Mouse (Mus musculus): ENCODE results near the gene Dock6. TPM values are rescaled to one million over a fixed set of nuclear protein-coding genes. Genes with fewer than 3 reads are reported as not detected.

Dock6 gene
- polyA plus RNA-seq, 1 experiment from 2014 or later, result 35.8 TPM

- H3K9me3 ChIP-seq (ENCODE audit: low read length), result no peaks in the 10 kb centered on the region
- H3K36me3 ChIP-seq (ENCODE audit: insufficient read depth, low read length), result peaks cover 28% of the 10 kb centered on the region
- no peak overlapping the region for H3K27ac ChIP-seq (ENCODE audit: low read length)
- no peak overlapping the region for H3K4me2 ChIP-seq (replicated peaks; ENCODE audit: low read depth, low read length)
- H3K9ac ChIP-seq (replicated peaks; ENCODE audit: low read depth), result no peak overlapping the region
- DNase-seq (ENCODE audit: low spot score), result no peak
- no peaks in the 10 kb centered on the region for H3K4me1 ChIP-seq (ENCODE audit: insufficient read depth, low read depth, low read length)
- ATAC-seq, result no peak
- no peak overlapping the region for H3K4me3 ChIP-seq (ENCODE audit: low read depth, low read length)
- no peaks in the 10 kb centered on the region for H3K27me3 ChIP-seq (replicated peaks; ENCODE audit: insufficient read depth, low read length)
- TF ChIP-seq EP300 (IDR thresholded peaks at IDR 0.05) (no peak), CTCF (IDR thresholded peaks at IDR 0.05) (no peak)
- 89% methylated on average over 2 of the region's 2 CpGs for WGBS
These were observed 33.2 kb downstream of the Dock6 start for GRCm38 (mm10) chr9:21819181-21819729.

DNA sequence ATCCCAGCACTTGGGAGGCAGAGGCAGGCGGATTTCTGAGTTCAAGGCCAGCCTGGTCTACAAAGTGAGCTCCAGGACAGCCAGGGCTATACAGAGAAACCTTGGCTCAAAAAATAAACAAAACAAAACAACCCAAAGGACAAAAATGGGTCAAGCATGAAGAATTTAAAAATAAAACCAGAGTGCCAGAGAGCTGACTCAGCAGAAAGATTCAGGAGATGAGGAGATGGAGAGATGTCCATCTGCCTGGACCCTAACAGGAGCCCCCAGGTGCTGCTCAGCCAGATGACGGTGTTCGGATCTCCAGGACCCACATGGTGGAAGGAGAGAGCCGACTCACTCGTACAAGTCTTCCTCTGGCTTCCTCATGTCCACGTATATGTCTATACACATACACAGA, 33.9 kb downstream of the Dock6 start:
- H3K27ac ChIP-seq (ENCODE audit: low read length), result no peak overlapping the region
- no peak for ATAC-seq
- peaks cover 29% of the 10 kb centered on the region for H3K36me3 ChIP-seq (ENCODE audit: insufficient read depth, low read length)
- DNase-seq (ENCODE audit: low spot score), result no peak
- H3K4me2 ChIP-seq (replicated peaks; ENCODE audit: low read depth, low read length), result no peak overlapping the region
- no peaks in the 10 kb centered on the region for H3K4me1 ChIP-seq (ENCODE audit: insufficient read depth, low read depth, low read length)
- no peak for TF ChIP-seq CTCF (IDR thresholded peaks at IDR 0.05)
- no peak for TF ChIP-seq EP300 (IDR thresholded peaks at IDR 0.05)
- H3K9ac ChIP-seq (replicated peaks; ENCODE audit: low read depth), result no peak overlapping the region
- WGBS, result 94% methylated on average over 6 of the region's 6 CpGs
- H3K27me3 ChIP-seq (replicated peaks; ENCODE audit: insufficient read depth, low read length), result no peaks in the 10 kb centered on the region
- H3K4me3 ChIP-seq (ENCODE audit: low read depth, low read length), result no peak overlapping the region
- H3K9me3 ChIP-seq (ENCODE audit: low read length), result no peaks in the 10 kb centered on the region

DNA sequence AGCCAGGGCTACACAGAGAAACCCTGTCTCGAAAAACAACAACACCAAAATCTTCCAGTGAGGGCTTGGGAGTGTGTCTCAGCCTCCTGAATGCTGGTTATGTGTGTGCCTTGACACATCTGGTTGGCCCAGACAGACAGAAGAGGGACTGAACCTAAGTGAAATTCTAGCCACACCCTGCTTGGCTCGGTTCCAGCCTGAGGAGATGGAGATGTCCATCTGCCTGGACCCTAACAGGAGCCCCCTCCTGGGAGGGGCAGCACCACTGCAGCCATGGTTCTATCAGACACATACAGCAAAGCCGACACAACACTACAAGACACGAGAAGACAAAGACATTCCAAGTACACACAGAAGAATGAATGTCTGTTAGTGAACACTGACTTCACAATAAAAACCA, 34.3 kb downstream of the Dock6 start:
- no peaks in the 10 kb centered on the region for H3K9me3 ChIP-seq (ENCODE audit: low read length)
- WGBS, result 86% methylated on average over 4 of the region's 4 CpGs
- DNase-seq (ENCODE audit: low spot score) (no peak), ATAC-seq (no peak)
- no peak overlapping the region for H3K9ac ChIP-seq (replicated peaks; ENCODE audit: low read depth)
- H3K27me3 ChIP-seq (replicated peaks; ENCODE audit: insufficient read depth, low read length), result no peaks in the 10 kb centered on the region
- H3K4me2 ChIP-seq (replicated peaks; ENCODE audit: low read depth, low read length), result no peak overlapping the region
- no peak overlapping the region for H3K4me3 ChIP-seq (ENCODE audit: low read depth, low read length)
- no peak overlapping the region for H3K27ac ChIP-seq (ENCODE audit: low read length)
- no peaks in the 10 kb centered on the region for H3K4me1 ChIP-seq (ENCODE audit: insufficient read depth, low read depth, low read length)
- peaks cover 33% of the 10 kb centered on the region for H3K36me3 ChIP-seq (ENCODE audit: insufficient read depth, low read length)
- TF ChIP-seq EP300 (IDR thresholded peaks at IDR 0.05), result no peak
- no peak for TF ChIP-seq CTCF (IDR thresholded peaks at IDR 0.05)

GRCm38 (mm10) chr9:21816716-21817305, 35.6 kb downstream of the Dock6 start:
- DNase-seq (ENCODE audit: low spot score), result no peak
- no peaks in the 10 kb centered on the region for H3K27me3 ChIP-seq (replicated peaks; ENCODE audit: insufficient read depth, low read length)
- H3K9me3 ChIP-seq (ENCODE audit: low read length), result no peaks in the 10 kb centered on the region
- H3K4me1 ChIP-seq (ENCODE audit: insufficient read depth, low read depth, low read length), result no peaks in the 10 kb centered on the region
- H3K4me2 ChIP-seq (replicated peaks; ENCODE audit: low read depth, low read length), result no peak overlapping the region
- H3K27ac ChIP-seq (ENCODE audit: low read length), result no peak overlapping the region
- no peak for ATAC-seq
- no peak overlapping the region for H3K4me3 ChIP-seq (ENCODE audit: low read depth, low read length)
- H3K36me3 ChIP-seq (ENCODE audit: insufficient read depth, low read length), result peaks cover 46% of the 10 kb centered on the region
- WGBS, result 62% methylated on average over 9 of the region's 9 CpGs
- no peak overlapping the region for H3K9ac ChIP-seq (replicated peaks; ENCODE audit: low read depth)
- TF ChIP-seq CTCF (IDR thresholded peaks at IDR 0.05) (no peak), EP300 (IDR thresholded peaks at IDR 0.05) (no peak)

GRCm38 (mm10) chr9:21811170-21811569, 41.3 kb downstream of the Dock6 start:
- TF ChIP-seq EP300 (IDR thresholded peaks at IDR 0.05) (no peak), CTCF (IDR thresholded peaks at IDR 0.05) (no peak)
- Histone ChIP-seq H3K4me2 (replicated peaks; ENCODE audit: low read depth, low read length) (no peak overlapping the region), H3K4me1 (ENCODE audit: insufficient read depth, low read depth, low read length) (no peaks in the 10 kb centered on the region), H3K36me3 (ENCODE audit: insufficient read depth, low read length) (peaks cover 32% of the 10 kb centered on the region), H3K9me3 (ENCODE audit: low read length) (no peaks in the 10 kb centered on the region), H3K4me3 (ENCODE audit: low read depth, low read length) (no peak overlapping the region), H3K27me3 (replicated peaks; ENCODE audit: insufficient read depth, low read length) (no peaks in the 10 kb centered on the region), H3K27ac (ENCODE audit: low read length) (no peak overlapping the region), H3K9ac (replicated peaks; ENCODE audit: low read depth) (no peak overlapping the region)
- DNase-seq (ENCODE audit: low spot score) (no peak), ATAC-seq (no peak)
- 85% methylated on average over 5 of the region's 5 CpGs for WGBS

- Histone ChIP-seq H3K4me2 (replicated peaks; ENCODE audit: low read depth, low read length) (no peak overlapping the region), H3K9ac (replicated peaks; ENCODE audit: low read depth) (no peak overlapping the region), H3K36me3 (ENCODE audit: insufficient read depth, low read length) (peaks cover 20% of the 10 kb centered on the region), H3K27ac (ENCODE audit: low read length) (no peak overlapping the region), H3K4me3 (ENCODE audit: low read depth, low read length) (no peak overlapping the region), H3K27me3 (replicated peaks; ENCODE audit: insufficient read depth, low read length) (no peaks in the 10 kb centered on the region), H3K4me1 (ENCODE audit: insufficient read depth, low read depth, low read length) (no peaks in the 10 kb centered on the region), H3K9me3 (ENCODE audit: low read length) (no peaks in the 10 kb centered on the region)
- 58% methylated on average over 3 of the region's 3 CpGs for WGBS
- DNase-seq (ENCODE audit: low spot score) (peak; percentile 20), ATAC-seq (no peak)
- TF ChIP-seq CTCF (IDR thresholded peaks at IDR 0.05) (peak; percentile 64), EP300 (IDR thresholded peaks at IDR 0.05) (no peak)
These were observed 43.9 kb downstream of the Dock6 start for GRCm38 (mm10) chr9:21808561-21808960.
